Mouse (Mus musculus) T-helper 1 cell (primary cell): ENCODE results near the gene Mog.
"Not testable (repeated sequence)": the region's sequence is repeated elsewhere in the genome, so short reads cannot be mapped to it uniquely, and the experiment has no call there.

Experiments used
- in situ Hi-C: fragments of 300-600 bp; cut with MboI, MseI; formaldehyde crosslinking; loops from one replicate; pipeline ENCODE4 v1.15.1; 2025; ENCODE audit warnings: high pct_unique_total_duplicates

The Mog gene

DNA sequence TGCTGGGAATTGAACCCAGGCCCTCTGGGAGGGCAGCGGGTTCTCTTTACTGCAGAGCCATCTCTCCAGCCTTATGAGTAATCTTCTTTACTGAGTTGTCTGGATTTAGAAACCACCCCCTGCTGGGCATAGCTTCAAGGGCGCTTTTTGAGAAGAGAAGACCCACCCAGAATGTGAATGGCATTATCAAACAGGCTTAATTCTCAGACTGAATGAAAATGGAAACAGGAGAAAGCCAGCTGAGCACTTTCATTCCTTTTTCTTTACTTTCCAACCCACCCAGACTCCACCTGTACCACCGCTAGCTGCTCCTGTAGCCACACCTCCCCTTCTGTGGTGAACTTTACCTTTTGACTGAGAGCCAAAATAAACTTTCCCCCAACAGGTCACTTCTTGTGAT lies 27.8 kb downstream of the Mog start:
- in situ Hi-C loops: no loop called here

DNA sequence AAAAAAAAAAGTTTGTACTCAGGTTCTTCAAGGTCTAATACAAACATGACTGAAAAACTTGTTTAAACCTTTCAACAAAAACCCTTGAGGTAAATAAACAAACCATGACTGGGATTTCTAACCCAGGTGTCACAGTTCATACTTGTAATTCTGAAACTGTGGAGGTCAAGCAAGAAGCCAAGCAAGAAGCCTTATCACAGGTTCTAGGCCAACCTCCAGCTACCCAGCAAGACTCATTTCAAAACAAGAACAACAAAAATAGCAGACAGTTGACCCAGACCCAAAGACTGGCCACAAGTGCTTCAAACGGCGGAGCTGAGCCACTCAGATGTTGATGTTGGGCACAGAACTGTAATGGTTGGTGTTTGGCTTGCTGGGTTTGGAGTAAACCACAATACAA lies 28.7 kb downstream of the Mog start:
- in situ Hi-C loops: no loop called here

DNA sequence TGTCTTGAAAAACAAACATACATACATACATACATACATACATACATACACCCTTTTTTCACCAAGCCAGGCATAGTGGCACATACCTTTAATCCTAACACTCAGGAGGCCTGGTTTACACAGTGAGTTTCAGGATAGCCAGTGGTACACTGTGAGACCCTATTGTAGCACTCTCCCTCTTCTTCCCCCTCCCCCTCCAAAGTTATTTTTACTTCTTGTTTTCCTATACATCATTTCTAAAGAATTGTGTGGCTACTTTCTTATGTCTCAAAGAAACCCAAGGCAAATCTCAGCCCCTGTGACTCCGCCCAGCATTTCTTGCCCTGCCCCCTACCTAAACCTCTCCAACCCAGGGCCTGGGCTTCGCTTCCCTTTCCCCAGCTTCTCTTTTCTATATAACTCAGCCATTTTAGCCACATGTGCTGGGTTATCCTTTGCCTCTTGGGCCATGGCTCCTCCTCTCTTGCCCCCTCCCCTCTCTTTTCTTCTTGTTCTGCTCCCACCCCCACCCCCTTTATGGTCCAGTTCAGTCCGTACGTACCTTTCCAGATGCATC lies 29.4 kb downstream of the Mog start:
- in situ Hi-C loops: no loop called here

DNA sequence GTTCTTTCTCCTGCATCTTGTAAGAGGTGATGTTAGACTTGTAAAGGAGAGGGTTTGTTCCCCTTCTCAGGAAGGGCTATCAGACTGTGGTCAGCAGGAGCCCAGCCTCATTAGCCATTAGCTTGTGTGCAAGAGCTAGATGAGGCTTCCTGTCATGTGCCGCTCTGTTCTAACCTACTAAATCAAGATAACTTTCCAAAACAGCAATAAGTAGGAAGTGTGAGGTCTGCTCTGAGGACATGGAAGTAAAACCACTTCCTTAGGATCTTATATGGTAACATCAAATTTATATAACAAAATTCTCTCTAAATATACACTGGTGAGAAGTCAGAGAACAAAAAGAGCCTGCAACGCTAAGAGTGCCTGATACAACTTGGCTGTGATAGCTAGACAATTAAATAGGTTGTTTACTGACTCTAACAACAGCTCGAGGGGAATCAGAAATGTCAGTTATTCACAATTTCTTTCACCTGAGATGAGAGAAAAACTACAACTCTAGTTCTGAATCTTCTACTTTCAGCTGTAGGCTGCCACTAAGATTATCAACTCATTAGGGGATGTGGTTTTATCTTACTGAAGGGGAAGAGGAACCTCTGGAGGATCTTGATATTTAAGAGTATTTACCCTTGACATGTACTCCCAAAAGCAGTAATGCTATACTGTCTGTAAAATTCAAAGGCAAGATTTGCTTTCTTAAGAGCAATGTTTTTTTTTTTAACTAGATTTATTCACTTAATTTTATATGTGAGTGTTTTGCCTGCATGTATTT lies 30.7 kb downstream of the Mog start:
- in situ Hi-C loops: no loop called here

DNA sequence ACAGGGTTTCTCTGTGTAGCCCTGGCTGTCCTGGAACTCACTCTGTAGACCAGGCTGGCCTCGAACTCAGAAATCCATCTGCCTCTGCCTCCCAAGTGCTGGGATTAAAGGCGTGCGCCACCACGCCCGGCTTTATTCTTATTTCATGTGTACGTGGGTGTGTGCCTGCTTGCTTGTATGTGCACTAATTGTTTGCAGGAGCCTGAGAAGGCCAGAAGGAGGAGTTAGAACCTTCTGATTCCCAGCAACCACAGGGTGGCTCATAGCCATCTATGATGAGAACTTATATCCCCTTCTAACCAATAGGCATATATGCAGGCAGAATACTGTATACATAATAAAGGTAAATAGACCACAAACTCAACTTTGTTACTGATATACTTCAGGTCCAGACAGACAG lies 32.6 kb downstream of the Mog start:
- in situ Hi-C loops: not testable (repeated sequence)

DNA sequence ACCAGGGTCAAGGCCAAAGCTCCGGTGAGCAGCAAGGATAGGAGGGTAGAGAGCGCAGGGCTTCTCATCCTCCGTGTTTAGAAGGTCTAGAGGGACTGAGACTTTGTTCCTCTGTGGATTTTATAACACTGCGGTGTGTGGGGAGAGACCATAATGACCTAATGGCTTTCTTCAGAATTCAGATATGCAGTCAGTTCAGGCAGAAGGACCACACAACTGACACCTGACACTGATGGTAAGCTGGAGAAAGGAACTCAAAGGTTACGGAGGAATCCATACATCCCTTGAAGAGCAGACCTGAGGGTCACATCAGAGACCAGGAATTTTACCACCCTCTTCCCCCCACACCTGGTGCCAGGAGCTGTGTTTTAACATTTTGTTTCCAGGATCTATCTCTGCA lies 33.8 kb downstream of the Mog start, which contains the start of gene H2-M5:
TSS of gene H2-M5 (minus strand) at position 101 of the 400 bp plus-strand sequence.
- in situ Hi-C loops: loop anchor here (5.0 kb wide), 1 partner anchor 97 kb away; the partner anchor contains the start of gene Trim40

DNA sequence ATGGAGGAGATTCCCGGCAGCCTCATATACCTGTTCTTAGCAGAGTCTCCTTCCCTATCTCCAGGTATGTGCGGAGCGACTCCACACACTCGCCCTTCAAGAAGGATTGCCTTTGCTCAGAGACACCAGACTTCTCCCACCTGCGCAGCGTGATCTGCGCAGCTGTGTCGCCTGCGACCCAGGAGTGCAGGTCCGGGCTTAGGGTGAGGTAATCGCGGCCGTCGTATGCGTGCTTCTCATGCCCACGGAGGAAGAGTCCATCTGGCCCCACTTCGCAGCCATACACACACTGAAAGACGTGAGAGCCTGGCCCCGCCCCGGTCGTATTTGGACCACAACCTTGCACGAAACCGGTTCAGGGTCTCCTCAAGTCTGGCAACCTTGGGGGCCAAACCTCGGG lies 34.7 kb downstream of the Mog start:
- in situ Hi-C loops: loop anchor here (5.0 kb wide), 1 partner anchor 96 kb away; the partner anchor contains the start of gene Trim40

DNA sequence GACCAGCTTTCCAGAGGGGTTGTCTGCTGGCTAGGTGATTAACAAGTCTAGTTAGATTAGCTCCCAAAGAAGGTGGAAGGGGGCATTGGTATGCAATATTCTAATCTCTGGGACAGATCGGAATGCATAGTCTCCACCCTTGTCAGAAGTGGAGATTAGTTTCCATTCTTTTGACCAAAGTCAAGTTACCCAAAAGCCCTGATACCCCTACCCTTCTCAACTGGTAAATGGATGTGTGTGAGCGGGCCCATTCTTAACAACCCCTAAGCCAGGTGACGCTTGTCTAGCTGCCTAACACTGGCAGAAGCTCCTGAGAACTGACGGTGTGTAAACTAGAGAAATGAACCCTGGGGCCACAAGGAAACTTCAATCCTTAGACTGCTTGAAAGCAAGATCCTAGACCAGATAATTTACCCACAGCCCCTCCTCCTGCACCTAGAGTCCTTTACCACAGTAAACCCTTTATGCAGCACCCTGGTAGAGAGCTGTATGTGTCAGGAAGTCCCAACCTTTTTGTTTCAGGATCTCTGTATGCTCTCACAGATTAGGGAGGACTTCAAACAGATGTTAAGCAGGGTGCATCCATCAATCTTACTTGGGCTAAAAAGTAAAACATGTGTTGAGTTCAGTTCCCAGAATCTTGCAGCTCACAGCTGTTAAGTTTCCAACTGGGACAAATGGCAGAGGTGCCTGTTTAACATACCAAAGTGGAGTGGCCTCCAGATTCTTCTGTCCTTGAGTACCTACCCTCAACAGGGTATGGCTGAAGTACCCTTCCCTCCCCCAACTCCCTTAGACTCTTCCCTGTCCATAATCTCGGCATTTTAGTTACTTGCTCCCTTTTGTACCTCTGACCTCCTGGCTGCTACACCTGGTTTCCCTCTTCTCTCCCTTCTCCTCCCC lies 40.7 kb downstream of the Mog start:
- in situ Hi-C loops: no loop called here

DNA sequence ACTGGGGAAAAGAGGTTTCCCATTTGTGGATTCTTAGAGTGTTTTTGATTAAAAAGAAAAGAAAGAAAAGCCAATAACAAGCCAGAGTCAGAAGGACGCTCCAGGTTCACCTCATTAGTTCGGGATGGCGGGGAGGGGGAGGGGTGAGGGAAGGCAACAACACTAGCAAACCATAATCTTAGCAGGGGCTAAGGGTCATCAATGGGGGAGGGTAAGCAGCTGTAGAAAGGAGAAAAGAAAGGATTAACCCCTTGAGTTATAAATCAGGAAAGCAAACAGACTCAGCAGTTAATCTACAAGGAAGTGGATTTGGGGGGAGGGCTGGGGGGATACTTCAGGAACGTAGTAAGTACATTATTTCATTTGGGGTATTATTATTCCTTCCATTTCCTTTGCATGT lies 41.4 kb downstream of the Mog start:
- in situ Hi-C loops: no loop called here

DNA sequence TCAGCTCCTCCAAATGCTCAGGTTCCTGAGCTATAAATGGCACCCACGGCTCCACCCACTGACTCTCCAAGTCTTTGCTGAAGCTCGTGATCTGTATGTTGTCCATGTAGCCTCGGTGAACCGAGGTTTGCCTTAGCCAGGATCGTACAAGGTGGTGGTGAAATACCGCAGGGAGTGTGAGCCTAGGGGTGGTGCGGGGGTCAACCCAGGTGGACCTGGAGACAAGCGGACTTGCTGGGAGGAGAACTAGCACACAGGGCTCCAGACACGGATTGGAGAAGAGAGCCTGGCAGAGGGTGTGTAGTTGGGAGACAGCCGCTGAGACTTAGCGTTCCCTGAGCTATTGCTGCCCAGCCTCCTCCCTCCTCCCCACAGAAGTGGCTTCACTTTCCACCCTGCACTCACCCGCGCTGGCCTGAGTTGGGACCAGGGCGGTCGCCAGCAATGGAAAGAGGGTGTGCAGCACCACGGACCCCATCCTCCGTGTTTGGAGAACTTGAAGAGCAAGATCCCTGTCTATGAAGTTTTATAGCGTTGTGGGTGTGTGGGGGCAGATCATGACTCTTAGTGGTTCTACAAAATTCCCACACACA lies 41.9 kb downstream of the Mog start, which contains the start of gene 2410137M14Rik:
TSS of gene 2410137M14Rik (minus strand) at position 17 of the 593 bp plus-strand sequence.
- in situ Hi-C loops: no loop called here

DNA sequence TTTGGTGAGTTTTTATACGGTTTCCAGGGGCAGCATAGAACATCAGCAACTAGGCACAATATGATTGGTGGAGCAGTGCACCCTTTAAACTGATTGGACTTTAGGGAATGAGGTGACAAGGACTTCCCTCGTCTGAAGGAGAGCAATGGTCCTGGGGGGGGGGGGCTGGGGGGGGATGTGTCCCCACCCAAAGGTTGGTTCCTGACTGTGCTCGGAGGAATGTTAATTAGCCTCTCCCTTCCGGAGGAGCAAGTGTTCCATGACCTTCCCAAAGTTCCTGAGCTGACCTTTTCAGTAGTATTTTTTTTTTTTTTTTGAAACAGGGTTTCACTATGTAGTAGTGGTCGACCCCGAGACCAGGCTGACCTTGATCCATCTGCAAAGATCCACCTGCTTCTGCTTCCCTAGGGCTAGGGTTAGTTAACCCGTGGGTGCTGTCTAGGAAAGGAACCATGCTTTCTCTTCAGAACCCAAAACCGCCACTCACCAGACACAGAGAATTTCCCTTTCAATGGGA lies 49.9 kb downstream of the Mog start:
- in situ Hi-C loops: no loop called here

DNA sequence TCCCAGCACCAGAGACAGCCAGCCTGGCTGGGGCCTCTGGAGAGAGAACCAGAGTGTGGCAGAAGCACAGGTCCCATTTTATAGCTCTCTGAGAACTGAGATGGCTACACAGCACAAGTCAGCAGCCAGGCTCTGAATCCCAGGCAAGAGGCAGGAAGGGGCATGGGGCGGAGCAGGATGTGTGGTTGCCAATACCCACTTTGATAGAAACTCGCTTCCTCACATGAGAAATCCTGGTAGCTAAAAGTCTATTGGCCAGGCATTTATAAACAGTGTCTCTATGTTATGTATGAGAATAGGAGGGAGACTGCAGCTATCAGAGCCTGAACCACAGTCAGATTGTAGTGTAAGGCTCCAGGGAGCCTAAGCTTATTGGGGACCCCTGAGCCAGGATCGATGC lies 50.4 kb downstream of the Mog start:
- in situ Hi-C loops: no loop called here

DNA sequence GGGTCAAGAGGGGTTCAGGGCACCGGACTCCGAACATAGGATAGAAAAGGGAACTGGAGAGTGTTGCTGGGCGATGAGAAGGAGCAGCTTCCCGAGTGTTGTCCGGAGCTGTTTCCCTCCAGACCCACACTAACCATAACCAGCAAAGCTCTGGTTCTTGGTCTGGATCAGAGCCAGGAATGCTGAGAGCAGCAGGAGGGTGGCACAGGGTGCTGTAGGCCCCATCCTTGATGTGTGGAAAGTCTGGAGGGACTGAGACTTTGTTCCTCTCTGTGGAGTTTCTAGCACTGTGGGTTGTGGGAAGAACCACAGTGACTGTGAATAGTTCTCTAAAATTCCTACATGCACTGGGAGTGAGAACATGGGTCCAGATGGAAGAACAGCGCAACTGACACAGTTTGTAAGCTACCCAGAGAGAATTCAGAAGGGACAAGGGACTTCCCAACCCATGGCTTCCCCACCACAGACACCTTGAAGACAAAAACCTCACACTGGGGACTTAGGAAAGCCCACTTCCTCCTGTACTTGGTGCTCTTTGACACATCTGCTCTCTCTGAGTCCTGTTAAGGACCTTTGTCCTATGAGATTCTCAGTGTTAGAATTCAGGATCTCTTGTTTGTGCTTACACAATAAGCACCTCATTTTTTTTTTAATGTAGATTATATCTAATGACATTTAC lies 51.9 kb downstream of the Mog start:
- in situ Hi-C loops: no loop called here

DNA sequence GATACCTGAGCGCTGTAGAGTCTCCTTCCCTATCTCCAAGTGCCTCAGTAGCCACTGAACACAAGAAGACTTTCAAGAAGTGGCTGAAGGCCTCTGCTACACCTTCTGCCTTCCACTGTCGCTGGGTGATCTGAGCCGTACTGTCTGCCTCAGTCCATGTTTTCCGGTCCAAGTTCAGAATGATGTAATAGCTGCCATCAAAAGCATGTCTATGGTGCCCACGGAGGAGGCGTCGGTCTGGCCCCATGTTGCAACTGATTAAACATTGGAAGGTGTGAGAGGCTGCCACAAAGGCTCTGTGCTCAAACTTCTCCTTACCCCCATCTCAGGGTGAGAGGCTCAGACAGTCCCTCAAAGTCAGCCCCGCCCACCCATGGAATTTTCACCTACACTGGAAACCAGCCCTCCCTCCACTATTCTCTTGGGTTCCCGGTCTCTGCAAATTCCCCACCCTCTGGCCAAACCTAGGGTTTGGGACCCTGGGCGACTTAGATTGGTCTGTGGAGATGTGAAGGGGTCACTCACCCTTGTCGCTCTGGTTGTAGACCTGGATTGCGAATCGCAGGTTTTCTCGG lies 52.8 kb downstream of the Mog start:
- in situ Hi-C loops: no loop called here

DNA sequence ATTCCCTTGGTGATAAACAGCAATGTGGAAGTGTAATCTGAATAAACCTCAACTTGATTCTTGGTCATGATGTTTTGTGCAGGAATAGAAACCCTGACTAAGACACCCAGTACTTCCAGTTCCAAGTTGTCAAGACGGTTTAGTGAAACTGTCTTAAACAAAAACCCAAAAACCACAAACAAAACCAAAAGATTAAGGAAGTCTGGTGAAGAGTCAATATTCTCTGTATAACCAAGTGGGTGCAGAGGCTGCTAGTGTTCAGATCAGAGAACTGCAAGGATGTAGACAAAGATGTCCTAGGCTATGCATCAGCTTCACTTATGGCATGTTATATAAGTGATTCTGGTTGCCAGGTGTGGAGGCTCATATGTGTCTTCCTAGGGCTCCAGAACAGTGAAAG lies 56.3 kb downstream of the Mog start:
- in situ Hi-C loops: no loop called here

DNA sequence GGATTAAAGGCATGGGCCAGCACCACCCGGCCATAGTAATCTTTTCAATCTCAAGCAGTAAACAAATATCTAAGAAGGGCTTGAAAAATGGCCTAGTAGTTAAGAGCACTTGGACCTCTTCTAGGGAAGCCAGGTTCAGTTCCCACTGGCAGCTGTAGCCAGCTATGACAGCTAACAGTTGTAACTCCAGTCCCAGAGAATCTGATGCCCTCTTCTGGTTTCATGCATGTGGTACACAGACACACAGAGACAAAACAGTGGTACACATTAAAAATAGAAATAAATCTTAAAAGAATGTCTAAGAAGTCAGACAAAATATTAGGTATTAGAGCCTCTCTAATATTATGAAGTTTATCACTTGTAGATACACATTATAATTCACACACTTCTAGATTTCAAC lies 62.1 kb downstream of the Mog start:
- in situ Hi-C loops: no loop called here
